19 mouse cellular contexts compared by ENCODE assay signal in the genomic region with DNA sequence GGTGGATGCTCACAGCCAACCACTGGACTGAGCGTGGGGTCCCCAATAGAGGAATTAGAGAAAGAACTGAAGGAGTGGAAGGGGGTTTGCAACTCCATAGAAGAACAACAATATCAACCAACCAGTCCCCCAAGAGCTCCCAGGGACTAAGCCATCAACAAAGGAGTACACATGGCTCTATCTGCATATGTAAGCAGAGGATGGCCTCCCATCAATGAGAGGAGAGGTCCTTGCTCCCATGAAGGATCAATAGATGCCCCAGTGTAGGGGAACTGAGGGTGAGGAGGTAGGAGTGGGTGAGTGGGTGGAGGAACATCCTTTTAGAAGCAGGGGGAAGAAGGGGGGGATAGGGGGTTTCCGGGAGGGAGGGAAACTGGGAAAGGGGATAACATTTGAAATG.
"Had no signal": no experiment of that assay in that cellular context is flagged by ENCODE, and none has a peak within 500 bp of the region (broad histone marks: within the 10 kb centered on the region; RNA-seq: fewer than 3 reads in every experiment).

No protein-coding gene starts in this region.

- DNase-seq: liver, postnatal 0 days; lung, adult 2 months; lung, postnatal 14 days; lung, postnatal 36 days; right cerebral cortex, postnatal 14 days; thymus, adult 2 months; thymus, postnatal 25 days; thymus, postnatal 4 days had no signal

- H3K27ac ChIP-seq: lung, embryonic 15.5 days; macrophage; midbrain, embryonic 13.5 days; midbrain, embryonic 15.5 days; neural tube, embryonic 13.5 days; neural tube, embryonic 15.5 days; stomach, embryonic 15.5 days; stomach, postnatal 0 days had no signal

- ATAC-seq: liver, postnatal 0 days; lung, postnatal 0 days; midbrain, embryonic 13.5 days; midbrain, embryonic 15.5 days had no signal

- H3K4me3 ChIP-seq: lung, embryonic 15.5 days; megakaryocyte, embryonic 14.5 days; midbrain, embryonic 13.5 days; midbrain, embryonic 15.5 days; myocyte; neural tube, embryonic 13.5 days; neural tube, embryonic 15.5 days; stomach, embryonic 15.5 days had no signal
